Mouse (Mus musculus) ovary, adult 18-20 months (tissue): ENCODE data around the gene Tubb1.

Experiments used
- DNase-seq: peaks from one replicate; pipeline ENCODE4 v3.0.0; 2022; ENCODE audit warnings: low spot score, mixed read lengths

Gene Tubb1

GRCm38 (mm10) chr2:174450353-174450752 is at the start of gene Tubb1:
Gene Tubb1 (plus strand): TSS chr2:174450695.
- DNase-seq, result no peak

DNA sequence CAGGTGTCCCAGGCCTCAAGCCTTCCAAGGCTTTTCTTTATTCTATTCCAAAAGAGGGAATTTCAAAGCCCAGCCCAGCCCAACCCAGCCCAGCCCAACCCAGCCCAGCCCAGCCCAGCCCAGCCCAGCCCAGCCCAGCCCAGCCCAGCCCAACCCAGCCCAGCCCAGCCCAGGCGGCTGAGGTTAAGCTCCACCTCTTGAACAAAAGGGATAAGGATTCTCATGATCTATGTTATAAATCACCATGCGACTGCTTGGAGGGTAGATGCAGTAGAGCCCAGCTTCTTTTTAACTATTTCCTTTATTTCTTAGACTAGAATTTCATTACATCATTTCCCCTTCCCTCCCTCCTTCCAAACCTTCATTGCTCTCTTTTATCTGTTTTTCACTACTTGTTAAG is 40.3 kb upstream of the Tubb1 start:
- no peak for DNase-seq

GRCm38 (mm10) chr2:174413127-174413526 is 37.4 kb upstream of the Tubb1 start:
- no peak for DNase-seq

DNA sequence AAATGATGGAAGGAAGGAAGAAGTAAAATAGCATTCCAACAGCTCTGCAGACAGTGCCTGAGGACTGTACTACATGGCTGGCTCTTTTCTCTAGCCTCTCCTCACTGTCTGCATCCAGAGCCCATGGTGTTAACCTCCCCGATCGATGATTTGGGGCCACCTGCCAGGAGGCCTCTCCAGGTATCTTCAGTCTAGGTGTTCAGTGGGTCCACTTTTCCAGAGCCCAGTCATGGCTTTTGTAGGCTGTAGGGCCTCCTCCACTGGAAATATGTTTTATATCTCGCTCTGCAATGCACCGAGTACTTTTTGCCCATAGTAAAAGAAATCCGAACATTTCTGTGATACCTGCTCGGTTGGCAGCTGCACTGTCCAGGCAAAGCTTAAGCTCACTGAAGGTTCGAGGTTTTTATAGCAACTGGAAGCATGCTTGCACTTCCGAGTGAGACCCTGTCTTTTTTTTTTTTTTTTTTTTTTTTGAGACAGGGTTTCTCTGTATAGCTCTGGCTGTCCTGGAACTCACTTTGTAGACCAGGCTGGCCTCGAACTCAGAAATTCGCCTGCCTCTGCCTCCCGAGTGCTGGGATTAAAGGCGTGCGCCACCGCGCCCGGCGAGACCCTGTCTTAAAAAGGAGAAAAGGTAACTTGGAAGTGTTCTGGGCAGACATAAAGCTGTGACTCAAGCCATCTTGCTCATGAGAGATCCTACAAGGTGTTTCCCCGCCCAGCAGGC is 35.3 kb upstream of the Tubb1 start:
- no peak for DNase-seq

DNA sequence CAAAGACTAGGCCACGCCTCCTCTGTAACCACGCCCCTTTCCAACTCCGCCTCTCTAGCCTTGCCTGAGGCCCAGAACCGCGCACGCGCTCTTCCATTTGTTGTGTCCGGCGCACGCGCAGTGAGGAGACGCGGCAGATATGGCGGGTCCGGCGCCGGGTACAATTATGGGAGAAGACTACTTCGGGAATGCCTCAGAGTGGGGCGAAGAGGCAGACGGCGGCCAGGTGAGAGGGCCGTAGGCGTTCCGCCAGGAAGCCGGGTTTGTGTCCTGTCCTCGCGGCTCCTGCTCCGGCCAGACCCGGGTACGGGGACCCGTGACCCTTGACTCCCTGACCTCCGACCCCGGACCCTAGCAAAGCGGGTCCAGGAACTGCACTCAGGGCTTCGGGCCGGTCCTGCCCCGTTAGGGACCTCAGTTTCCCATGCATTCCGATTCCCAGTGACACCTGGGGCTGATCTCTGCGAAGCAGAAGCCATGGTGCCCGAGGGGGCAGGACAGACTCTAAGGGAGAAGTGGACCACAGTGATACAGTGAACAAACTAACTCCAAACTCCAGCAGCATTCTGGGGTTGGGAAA is 34.7 kb upstream of the Tubb1 start, which contains the start of gene Nelfcd:
Nelfcd (plus strand) TSS at position 74 of the 580 bp plus-strand sequence.
- DNase-seq, result peak; percentile 87

- no peak for DNase-seq
These were observed 29.4 kb upstream of the Tubb1 start for GRCm38 (mm10) chr2:174421107-174421506.

DNA sequence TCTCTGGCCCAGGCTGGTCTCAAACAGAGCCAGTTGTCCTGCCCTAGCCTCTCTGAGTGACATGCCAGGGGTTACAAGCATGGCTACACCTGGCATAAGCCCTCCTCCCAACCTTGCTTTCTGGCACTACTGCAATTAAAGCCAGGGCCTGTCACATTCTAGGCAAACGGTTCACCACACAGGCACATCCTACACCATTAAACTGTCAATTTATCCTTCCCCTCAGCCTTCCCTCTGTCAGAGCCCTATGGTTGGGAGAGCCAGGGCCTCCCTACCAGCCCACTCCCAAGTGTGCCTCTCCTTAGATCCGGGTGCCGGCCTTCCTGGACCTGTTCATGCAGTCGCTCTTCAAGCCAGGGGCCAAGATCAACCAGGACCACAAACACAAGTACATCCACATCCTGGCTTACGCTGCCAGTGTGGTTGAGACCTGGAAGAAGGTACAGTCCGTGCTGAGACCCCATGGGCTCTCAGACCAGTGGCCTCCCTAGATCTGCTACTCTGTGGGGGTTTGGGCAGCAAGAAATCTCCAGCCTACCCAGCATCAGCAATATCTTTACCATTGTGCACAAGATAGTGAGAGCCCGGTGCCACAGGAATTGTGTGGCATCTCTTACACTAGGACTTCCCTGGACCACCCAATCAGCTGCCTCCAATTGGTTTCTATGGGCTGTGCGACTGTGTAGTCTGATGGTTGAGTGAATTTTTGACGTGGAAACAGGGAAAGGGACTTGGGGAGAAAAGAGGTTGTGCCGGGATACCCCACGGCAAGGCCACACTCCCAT is 26.0 kb upstream of the Tubb1 start:
- DNase-seq, result no peak

DNA sequence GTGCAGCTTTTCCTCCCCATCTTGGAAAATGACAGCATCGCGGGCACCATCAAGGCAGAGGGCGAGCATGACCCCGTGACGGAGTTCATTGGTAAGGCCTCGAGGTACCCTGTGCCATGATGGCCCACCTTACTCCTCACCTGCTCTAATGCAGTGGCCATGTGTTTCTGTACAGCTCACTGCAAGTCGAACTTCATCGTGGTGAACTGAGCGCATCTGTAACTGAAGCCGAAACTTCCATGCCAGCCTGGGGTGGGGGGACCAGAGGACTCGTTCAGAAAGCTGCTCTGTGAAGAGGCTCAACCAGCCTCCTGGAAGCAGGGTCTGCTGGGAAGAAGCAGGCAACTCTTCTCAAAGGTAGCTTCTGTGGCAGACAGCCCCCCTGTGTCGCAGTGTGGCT is 23.6 kb upstream of the Tubb1 start:
- no peak for DNase-seq

DNA sequence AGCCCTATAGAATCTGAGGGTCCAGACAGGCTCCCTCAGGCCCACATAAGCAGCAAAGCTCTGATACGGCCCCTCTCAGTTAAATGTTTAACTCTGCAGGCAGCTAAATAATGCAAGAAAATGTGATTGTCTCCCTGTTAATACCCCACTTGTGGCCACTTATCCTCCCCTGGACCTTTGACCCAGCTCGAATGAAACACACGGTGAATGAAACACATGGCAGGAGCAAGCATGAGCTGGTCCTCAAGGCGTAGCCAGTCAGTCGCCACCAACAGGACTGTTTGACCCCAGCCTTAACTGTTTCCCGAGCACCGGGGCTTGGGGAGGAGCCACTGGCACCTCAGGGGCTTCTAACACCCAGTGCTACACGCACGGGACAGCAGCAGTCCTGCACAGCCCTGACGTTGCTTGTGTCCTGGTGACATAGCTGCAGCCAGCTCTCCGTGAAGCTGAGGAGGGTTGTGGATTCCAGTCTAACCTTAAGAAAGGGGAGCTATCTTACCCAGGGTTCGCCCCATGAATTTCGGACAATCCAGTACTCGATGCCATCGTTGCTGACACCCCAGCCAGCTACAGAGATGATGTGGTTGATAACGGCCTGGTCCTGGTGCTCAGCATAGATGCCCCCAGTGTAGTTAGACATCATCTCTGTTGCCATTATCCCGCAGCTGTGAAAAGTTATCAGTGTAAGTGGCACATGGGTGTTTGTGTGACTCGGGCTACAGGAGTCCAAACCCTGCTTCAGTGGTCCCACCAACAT is 22.2 kb upstream of the Tubb1 start:
- no peak for DNase-seq

- no peak for DNase-seq
These were observed 21.4 kb upstream of the Tubb1 start for GRCm38 (mm10) chr2:174428996-174429591.

DNA sequence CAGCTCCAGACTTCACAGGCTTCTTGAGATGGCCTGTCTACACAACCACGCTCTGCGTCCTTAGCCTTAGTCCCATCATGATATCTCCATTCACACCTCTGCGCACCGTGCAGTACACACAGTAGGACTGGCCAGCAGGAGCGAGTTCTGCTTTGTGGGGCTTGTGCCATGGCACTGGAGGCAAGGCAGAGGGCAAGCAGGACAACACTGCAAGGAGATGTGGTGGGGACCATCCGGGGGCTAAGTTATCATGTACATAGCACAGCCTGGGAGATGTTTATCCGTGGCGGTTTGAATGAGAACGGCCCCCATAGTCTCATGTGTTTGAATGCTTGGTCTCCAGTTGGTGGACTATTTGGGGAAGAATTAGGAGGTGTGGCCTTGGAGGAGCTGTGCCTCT is 15.6 kb upstream of the Tubb1 start:
- DNase-seq, result no peak

DNA sequence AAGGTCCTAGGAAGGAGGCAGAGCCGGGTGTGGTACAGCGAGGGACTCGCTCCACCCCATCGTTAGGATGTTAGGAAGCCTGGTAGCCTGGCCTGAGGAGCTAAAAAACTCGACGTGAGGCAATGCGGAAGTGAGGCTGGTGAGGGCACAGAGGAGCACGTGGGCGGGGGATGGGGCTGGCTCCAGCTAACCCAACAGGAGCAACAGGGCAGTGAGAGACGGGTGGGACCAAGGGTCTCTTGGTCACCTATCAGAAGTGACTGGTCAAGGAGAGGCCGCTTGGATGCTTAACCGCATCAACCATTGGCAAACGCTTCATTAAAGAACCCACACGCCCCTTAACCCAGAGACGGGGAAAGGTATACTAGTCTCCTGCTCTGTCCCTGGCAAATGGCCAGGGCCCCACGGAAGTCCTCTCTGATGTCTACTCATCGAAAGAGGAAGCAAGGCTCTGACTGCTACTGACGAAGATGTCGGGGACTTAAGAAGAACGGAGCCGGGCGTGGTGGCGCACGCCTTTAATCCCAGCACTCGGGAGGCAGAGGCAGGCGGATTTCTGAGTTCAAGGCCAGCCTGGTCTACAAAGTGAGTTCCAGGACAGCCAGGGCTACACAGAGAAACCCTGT is 14.3 kb upstream of the Tubb1 start:
- DNase-seq, result no peak

DNA sequence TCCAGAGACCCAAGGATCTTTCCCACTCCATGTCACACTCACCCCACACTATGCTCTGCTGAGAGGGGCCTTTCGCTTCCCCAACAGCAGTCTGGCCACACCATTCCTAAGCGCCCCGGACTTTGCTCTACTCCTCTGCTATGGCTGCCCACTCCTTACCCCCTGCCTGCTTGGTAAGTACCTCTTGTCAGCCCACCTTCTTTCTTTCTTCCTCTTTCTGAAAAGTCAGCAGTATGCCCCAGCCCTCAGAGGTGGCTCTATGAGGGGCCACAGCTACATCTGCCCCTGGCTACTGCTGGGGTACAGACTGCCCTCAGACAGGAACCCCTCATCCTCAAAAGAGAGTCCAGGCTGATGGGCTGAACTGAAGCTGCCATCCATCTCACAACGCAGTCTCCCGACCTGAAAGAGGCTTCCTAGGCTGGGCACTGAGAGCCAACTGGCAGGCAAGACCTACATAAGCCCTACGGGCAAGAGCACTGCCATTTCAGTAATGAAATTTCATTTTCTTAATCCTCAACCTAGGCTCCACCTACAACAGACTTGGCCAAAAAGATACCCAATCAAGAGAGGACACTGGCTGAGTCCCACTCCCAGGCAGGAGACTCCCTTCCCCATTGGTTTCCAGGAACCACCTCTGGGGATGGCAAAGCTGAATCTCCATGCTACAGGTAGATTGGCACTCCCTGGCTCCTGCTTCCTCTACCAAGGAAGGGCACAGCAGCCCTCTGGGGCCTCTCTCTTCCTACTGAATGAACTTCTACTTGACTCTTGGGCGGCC is 13.4 kb upstream of the Tubb1 start:
- no peak for DNase-seq

- DNase-seq, result no peak
These were observed 12.9 kb upstream of the Tubb1 start for GRCm38 (mm10) chr2:174437697-174437982.

- DNase-seq, result no peak
These were observed 12.3 kb upstream of the Tubb1 start for GRCm38 (mm10) chr2:174438181-174438580.

GRCm38 (mm10) chr2:174438737-174439449 is 11.6 kb upstream of the Tubb1 start, which contains the start of gene Ctsz:
Gene Ctsz (minus strand): TSS chr2:174439039.
- DNase-seq, result peak; percentile 40

GRCm38 (mm10) chr2:174439450-174439838 is 11.1 kb upstream of the Tubb1 start:
- DNase-seq, result no peak

GRCm38 (mm10) chr2:174439961-174440360 is 10.5 kb upstream of the Tubb1 start:
- DNase-seq, result no peak

DNA sequence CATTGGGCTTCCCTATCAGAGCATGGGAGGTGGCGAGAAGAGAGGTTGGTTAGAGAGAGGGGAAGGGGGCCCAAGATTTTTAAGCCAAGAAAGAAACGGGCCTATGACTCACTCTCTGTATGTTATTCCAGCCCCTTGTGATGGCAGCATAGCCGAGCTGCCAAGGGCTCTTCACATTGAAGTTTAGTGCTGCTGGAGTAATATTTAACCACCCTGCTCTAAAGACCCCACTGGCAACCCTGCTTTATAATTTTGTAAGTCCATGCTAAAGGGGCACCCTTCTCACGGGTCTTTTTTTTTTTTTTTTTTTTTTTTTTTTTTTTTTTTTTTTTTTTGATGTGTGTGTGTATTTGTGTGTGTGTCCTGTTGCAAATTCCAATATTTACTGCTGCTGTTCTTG is 8.6 kb upstream of the Tubb1 start:
- no peak for DNase-seq

DNA sequence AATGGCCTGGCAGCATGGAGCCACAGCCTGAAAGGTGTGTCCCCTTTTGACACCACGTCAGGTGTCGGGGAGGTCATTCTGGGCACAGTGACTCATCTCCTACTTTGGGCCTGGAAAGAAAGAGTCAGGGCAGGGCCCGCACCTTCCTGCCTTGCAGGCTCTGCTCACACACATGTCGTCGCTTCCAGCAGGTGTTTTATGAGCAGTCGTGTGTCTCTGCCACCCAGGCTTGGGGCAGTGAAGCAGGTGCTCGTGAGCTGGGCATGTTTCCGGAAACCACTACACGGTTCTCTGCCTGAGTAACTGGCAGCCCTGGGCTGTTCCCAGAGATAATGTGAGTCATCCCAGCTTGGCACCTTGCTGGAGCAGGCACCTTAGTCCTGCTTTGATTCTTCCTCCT is 8.0 kb upstream of the Tubb1 start:
- no peak for DNase-seq
